Mouse (Mus musculus): Measurements from ENCODE around the gene Ipmk.
A peak's percentile ranks its signal among the peaks of the same experiment; 100 is the strongest.
"Not testable (repeated sequence)": the region's sequence is repeated elsewhere in the genome, so short reads cannot be mapped to it uniquely, and the experiment has no call there.

Gene Ipmk

DNA sequence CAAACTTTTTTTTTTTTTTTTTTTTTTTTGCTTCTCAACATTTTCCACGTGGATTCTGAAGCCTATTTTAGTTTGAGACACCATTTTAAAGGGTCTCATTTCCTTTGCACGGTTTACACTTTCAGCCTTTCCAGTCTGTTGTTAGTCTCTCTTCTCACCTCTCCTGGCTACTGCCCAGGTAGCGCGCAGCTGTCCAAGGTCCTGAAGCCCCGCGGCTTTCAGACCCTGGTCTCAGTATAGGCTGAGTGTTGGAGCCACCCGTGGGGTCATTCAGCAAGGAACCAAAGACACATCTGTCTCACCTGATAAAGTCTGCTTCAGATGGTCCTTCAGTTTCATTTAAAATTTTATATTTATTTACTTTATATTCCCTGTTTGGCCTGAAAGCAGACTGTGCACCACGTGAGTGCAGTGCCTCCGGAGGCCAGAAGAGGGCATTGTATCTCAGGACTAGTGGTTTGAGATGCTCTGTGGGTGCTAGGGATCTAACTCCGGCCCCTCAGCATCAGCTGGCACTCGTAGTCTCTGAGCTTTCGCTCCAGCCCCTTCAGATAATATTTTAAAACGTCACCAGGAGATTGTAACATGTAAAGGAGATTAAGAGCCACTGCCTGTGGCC is 80.8 kb downstream of the Ipmk start:
- no peak for DNase-seq

DNA sequence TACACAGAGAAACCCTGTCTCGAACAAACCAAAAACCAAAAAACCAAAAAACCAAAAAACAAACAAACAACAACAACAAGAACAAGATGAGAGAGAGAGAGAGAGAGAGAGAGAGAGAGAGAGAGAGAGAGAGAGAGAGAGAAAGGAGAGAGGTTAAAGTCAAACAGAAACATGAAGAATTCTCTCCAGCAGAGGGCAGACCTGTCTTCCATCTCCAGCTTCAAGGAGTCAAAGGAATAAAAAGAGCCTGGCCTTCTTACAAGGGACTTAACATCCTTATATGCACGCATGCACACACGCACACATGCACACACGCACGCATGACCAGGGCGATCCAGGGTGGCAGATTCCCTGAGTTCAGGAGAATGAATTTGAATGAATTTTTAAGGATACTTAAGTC is 83.1 kb downstream of the Ipmk start:
- no peak for DNase-seq

DNA sequence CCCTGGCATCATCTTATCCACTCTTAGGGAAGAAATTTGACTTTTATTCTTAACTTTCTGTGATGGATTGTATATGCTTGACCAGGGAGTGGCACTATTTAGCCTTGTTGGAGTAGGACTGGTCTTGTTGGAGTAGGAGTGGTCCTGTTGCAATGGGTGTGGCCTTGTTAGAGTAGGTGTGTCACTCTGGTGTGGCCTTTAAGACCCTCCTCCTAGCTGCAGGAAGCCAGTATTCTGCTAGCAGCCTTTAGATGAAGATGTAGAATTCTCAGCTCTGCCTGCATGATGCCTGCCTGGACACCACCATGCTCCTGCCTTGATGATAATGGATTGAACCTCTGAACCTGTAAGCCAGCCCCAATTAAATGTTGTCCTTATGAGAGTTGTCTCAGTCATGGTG is 95.5 kb downstream of the Ipmk start:
- no peak for DNase-seq

DNA sequence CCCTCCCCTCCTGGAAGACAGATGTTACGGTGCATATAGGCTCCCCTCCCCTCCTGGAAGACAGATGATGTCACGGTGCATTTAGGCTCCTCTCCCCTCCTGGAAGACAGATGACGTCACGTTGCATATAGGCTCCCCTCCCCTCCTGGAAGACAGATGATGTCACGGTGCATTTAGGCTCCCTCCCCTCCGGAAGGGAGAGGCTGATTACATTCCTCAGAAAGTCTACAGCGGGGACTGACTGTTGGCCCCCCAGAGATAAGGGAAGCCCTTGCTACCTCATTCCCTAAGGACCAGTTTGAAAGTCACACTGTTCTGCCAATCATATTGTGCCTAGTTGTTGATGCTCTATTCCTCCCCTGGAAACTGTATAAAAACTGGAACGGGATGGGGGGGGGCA is 100.1 kb downstream of the Ipmk start:
- no peak for DNase-seq

DNA sequence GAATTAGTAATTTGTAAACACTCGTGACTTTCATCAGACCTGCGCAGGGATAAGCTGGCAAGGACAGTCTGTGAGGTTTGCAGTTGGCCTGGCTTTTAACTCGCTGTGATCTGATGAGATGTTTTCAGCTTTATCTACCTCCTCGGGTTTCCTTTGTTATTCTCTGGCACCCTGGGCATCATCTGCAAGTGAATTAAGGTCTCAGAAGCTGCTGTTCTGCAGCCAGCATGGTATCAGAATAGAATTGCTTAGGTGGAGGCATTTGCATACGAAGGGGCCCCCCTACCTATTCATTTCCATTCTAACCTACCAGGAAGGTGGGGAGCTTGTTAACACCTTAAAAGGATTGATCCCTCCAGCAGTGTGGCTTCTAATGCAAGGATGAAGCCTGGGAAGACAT is 100.7 kb downstream of the Ipmk start:
- no peak for DNase-seq

DNA sequence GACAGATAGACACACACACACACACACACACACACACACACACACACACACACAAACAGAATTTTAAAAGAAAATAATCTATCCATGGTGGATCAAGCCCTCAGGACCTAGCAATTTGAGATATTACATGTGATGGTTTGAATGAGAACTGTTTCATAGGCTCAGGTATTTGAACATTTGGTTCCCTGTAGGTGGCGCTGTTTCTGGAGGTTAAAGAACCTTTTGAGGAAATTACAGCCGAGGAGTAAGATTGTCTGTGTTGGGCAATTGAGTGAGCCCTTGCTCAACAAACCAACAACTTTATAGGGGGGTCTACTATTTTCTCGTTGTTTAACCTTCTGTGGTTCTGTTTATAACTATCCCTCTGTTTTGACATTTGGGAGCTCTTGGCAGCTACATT is 107.8 kb downstream of the Ipmk start:
- DNase-seq, result no peak

DNA sequence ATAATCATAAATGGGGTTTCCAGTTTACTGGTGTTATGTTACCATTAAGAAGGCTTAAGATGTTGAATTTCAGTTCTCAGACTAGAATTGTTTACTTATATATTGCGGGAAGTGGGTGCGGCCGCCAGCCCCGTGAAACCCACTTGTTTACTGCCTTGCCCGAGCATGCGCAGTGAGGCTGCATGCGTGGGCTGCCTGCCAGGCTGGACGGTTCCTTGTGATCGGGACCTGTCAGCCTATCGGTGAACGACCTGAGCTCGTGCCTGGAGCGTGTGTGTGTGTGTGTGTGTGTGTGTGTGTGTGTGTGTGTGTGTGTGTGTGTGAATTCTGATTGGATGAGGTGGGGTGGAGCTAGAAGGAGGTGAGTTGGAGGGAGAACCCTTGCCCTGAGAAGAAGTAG is 114.8 kb downstream of the Ipmk start:
- not testable (repeated sequence) for DNase-seq

DNA sequence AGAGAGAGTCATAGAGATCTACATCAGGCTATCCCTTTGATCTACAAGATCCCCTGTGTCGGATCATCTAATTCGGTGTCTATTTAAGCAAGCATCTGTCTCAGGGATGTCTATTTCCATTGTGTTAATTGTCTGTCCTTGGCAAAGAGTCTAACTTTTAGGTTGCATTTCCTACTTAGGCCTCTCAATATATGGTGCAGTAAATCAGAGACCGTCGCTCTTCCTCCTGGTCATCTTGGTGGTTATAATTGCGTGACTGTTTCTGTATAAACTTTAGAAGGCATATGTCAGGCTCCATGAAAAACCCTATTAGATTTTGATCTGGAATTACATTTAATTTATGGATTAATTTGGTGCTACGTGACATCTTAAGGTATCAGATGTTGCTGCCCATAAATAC is 116.9 kb downstream of the Ipmk start:
- DNase-seq, result no peak

DNA sequence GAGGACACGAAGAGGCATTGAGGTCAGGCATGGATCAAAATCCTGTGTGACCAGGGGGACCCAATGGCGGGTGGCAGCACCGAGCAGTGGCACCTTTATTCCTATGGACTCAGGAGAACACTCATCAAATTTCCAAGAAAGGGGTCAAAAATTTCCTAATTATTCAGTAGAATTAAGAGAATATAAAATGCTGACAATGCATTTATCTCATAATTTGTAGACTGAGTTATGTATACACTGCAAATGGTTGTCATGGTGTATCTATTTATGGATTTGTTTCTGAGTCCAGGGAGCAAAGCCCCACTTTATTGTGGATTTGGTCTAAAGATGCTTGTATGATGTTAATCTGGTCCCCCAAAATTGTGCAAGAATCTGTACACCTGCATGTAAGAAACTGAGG is 120.8 kb downstream of the Ipmk start:
- no peak for DNase-seq

DNA sequence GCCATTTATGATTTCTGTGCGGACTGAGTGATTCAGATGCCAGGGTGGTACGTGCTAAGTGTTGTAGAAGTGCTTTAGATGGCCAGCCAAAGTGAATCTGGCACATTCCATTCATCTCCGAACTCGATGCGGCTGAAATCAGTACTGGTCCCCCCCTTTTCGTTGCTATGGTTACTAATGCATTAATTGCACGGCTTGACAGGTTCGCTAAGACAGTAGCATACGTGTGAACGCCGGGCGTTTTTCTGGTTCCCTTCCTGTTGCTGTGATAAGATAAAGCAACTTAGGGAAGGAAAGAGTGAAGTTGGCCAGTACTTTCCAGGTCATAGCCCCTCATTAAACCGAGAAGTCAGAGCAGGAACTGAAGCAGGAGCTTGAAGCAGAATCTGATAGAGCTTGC is 122.2 kb downstream of the Ipmk start:
- no peak for DNase-seq

DNA sequence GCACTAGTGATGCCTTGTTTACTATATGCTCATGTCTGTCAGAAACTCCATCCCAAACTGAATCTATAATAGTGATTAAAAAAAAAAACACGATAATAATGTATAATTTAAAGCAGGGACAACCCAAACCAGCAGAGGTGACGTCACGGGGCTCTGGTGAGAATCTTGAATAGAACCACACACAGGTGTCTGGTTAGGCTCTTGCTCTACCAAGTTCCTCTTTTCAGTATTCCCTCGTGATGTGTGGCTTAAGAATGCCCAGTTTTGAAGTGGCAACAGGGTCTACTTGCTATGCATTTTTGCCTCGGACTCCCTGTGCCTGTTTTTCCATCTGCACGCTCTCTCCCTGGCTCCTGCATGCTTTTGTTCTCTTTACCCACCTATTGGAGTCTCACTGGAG is 124.5 kb downstream of the Ipmk start:
- DNase-seq, result no peak

DNA sequence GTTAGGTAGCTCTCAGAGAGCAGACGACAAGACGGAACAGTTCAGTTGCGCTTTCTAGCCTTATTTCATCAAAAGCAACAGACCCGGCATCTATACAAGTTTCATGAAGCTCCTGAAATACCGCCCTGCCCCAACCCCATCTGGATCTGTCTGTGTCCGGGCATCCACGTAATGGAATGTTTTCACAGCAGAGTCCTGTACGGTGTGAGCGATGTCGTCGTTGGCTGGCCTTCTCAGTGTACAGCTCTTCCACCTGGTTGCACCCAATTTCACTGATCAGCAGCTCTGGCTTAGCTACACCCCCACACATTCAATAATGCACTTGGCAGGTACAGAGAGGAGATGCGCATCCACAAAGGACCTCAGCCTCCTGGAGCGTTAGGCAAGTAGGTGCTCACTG is 126.0 kb downstream of the Ipmk start:
- no peak for DNase-seq

DNA sequence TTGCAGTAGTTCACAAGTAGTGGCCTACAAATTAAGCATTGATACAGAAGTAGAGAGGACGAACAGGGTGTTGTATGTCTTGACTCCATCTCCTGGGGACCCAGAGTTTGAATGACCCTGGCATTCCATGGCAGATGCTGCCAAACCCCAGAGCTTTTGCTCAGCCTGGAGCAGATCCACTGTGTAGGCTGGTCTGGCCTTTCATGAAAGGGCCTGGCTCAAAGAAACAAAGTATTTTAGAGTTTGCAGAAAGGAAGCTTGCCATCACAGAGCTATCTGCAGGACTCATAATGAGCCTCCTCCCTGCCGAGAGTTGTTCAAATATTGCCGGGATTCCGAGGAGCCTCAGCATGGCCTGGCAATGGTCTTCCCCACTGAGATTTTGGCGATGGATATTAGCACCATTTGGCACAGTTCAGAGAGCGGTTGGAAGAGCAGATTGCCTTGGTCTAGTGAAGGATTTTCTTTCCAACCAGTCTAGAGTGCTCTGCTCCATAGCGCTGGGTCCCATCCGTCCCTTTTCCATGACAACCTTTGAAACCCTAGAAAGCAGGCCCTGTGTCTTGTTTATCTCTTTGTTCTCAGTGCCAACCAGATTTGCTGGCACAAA is 129.0 kb downstream of the Ipmk start:
- no peak for DNase-seq

DNA sequence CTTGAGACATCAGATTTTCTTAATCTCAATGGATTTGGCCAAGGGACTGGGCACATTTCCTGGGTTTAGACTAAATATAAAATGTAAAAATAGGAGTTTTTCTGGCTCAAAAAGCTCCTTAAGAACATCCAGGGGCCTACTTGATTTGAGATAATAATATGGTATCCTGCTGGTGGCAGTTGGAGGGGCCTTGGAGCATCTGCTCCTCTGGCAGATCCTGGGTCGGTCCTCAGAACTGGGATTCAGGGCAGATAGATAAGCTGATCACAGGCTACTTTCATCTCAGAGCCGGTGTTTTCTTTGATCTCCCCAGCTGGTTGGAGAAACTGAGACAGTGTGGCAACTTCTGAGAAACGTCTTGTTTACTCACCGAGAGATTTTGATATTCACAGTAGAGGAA is 129.6 kb downstream of the Ipmk start:
- DNase-seq, result no peak

DNA sequence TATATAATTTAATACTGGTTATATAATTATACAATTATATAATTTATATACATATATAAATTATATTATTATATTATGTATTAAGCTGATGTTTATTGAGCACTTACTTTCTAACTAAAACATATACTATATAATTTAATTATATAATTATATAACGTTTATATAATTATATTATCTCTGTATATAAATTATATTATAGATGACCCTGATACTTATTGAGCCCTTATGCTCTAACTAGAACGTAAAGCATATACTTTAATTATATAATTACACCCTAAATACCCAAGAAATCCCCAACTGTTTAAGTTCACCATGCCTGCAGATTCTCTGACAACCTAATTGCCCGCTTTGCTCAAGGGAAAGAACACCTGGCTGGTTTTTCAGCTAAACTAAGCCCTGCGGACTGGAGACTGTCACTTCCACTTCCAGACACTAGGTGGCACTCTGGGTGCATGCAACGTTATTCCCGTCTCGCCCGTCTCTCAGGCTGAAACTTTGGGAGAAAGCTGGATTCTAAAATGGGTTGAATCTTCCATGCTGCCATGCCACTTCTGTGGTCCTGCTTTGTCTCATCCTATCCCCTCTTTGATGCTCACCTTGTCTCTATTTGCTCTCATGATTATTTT is 132.2 kb downstream of the Ipmk start:
- peak; percentile 35 to 42 for DNase-seq

Data from B cell, adult 2 months (primary cell).